Mouse (Mus musculus) heart, postnatal 0 days (tissue): ENCODE measurements at regions not wholly inside any gene's neighbourhood (a gene's known extent, or its start where the extent isn't known, plus 50 kb on each side); places are given as distances from the start of the nearest gene placed in this dataset.

Source experiments
- ATAC-seq: fragments of 200-750 bp; cut with Nextera tagmentation; 2 replicates; pipeline ENCODE4 v1.8.0; 2017; ENCODE audit warnings: low read depth, moderate number of reproducible peaks, moderate library complexity; ENCODE audit not compliant: insufficient read depth
- DNase-seq: peaks from one replicate; pipeline ENCODE4 v3.0.0-alpha.2; 2016; ENCODE audit warnings: low spot score
- H3K27ac ChIP-seq: fragments of 300-500 bp; sonication (generic); 2 replicates; pipeline ENCODE4 v1.5.1; 2014; ENCODE audit warnings: low read depth, mild to moderate bottlenecking
- H3K27me3 ChIP-seq: fragments of 300-500 bp; sonication (generic); 2 replicates; pipeline ENCODE4 v1.6.1; 2014; ENCODE audit warnings: low read length, mixed read lengths; ENCODE audit not compliant: control insufficient read depth, insufficient read depth
- H3K36me3 ChIP-seq: fragments of 300-500 bp; sonication (generic); replicated peaks from 2 replicates; pipeline ENCODE4 v1.6.1; 2014; ENCODE audit warnings: low read length, mixed read lengths; ENCODE audit not compliant: control insufficient read depth, insufficient read depth
- H3K4me1 ChIP-seq: fragments of 300-500 bp; sonication (generic); 2 replicates; pipeline ENCODE4 v1.6.1; 2014; ENCODE audit warnings: antibody characterized with exemption; ENCODE audit not compliant: control insufficient read depth, insufficient read depth
- H3K4me2 ChIP-seq: fragments of 300-500 bp; sonication (generic); 2 replicates; pipeline ENCODE4 v1.6.1; 2014; ENCODE audit warnings: low read depth, mild to moderate bottlenecking, low read length, moderate library complexity
- H3K4me3 ChIP-seq: fragments of 300-500 bp; sonication (generic); 2 replicates; pipeline ENCODE4 v1.5.1; 2014; ENCODE audit warnings: low read depth, low read length
- H3K9ac ChIP-seq: fragments of 300-500 bp; sonication (generic); replicated peaks from 2 replicates; pipeline ENCODE4 v1.6.1; 2014; ENCODE audit warnings: low read depth, low read length, mixed read lengths
- H3K9me3 ChIP-seq: fragments of 300-500 bp; sonication (generic); replicated peaks from 2 replicates; pipeline ENCODE4 v1.6.1; 2016; ENCODE audit warnings: low read length; ENCODE audit not compliant: control insufficient read depth
- CTCF ChIP-seq: IDR thresholded peaks from 2 replicates; pipeline ENCODE4 v1.5.1; 2016; ENCODE audit warnings: antibody characterized with exemption, control low read depth, low read depth
- EP300 ChIP-seq: IDR thresholded peaks from 2 replicates; pipeline ENCODE4 v1.6.1; 2016; ENCODE audit warnings: antibody characterized with exemption, low read depth
- WGBS: fragments of 180-500 bp; shearing (Covaris S2); extraction: QIAGEN DNeasy Blood & Tissue Kit; methylation state at CpG from one replicate; pipeline ENCODE4 v1.1.7; 2014; 5-methylcytosine and 5-hydroxymethylcytosine counted together

GRCm38 (mm10) chr14:72200307-72200706, 291.3 kb downstream of the Gm9195 start:
- no peaks in the 10 kb centered on the region for H3K4me1 ChIP-seq
- H3K4me3 ChIP-seq, result no peak overlapping the region
- H3K27me3 ChIP-seq, result no peaks in the 10 kb centered on the region
- 69% methylated on average over 3 of the region's 3 CpGs for WGBS
- H3K4me2 ChIP-seq, result no peak overlapping the region
- ATAC-seq (no peak), DNase-seq (no peak)
- no peaks in the 10 kb centered on the region for H3K36me3 ChIP-seq
- no peak overlapping the region for H3K9ac ChIP-seq
- H3K9me3 ChIP-seq, result no peaks in the 10 kb centered on the region
- TF ChIP-seq CTCF (no peak), EP300 (no peak)
- no peak overlapping the region for H3K27ac ChIP-seq

- H3K4me2 ChIP-seq, result no peak overlapping the region
- TF ChIP-seq CTCF, result no peak
- no peak for TF ChIP-seq EP300
- no peak overlapping the region for H3K9ac ChIP-seq
- no peaks in the 10 kb centered on the region for H3K9me3 ChIP-seq
- H3K27me3 ChIP-seq, result no peaks in the 10 kb centered on the region
- H3K4me3 ChIP-seq, result no peak overlapping the region
- ATAC-seq, result no peak
- no peaks in the 10 kb centered on the region for H3K4me1 ChIP-seq
- no peak overlapping the region for H3K27ac ChIP-seq
- no peaks in the 10 kb centered on the region for H3K36me3 ChIP-seq
- no peak for DNase-seq
Observed at GRCm38 (mm10) chr14:72199900-72200299, 291.7 kb downstream of the Gm9195 start.

DNA sequence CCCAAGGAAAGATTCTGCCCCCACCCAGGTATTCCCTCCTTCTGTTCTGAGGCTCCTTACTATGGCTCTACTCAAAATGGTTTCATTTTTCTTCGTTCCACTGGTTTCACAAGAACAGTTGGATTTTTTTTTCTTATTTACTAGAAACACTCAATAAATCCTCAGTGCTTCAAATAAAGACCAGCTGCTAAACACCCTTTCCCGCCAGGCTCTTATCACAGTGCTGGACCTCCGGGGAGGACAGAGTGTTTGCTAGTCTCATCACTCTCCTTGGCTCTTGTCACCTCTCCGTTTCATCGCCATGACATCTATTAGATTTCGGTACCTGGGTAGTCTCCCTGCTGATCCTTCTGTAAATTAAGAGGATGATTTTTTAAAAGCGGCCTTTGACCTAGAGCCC, 293.7 kb downstream of the Gm9195 start:
- H3K36me3 ChIP-seq, result no peaks in the 10 kb centered on the region
- no peak overlapping the region for H3K4me2 ChIP-seq
- no peak overlapping the region for H3K4me3 ChIP-seq
- no peaks in the 10 kb centered on the region for H3K9me3 ChIP-seq
- TF ChIP-seq EP300 (no peak), CTCF (no peak)
- no peak overlapping the region for H3K9ac ChIP-seq
- H3K27me3 ChIP-seq, result no peaks in the 10 kb centered on the region
- H3K27ac ChIP-seq, result no peak overlapping the region
- H3K4me1 ChIP-seq, result no peaks in the 10 kb centered on the region
- DNase-seq (no peak), ATAC-seq (no peak)
- WGBS, result 23% methylated on average over 7 of the region's 7 CpGs

- WGBS, result 22% methylated on average over 5 of the region's 5 CpGs
- no peak for TF ChIP-seq EP300
- TF ChIP-seq CTCF, result peak; percentile 64
Observed at GRCm38 (mm10) chr14:72187329-72187984, 304.2 kb downstream of the Gm9195 start.

GRCm38 (mm10) chr14:72175751-72176150, 315.9 kb downstream of the Gm9195 start:
- TF ChIP-seq EP300, result no peak
- no peak for TF ChIP-seq CTCF
- no peak overlapping the region for H3K27ac ChIP-seq
- H3K4me1 ChIP-seq, result no peaks in the 10 kb centered on the region
- no peak overlapping the region for H3K4me2 ChIP-seq
- no peaks in the 10 kb centered on the region for H3K36me3 ChIP-seq
- H3K9ac ChIP-seq, result no peak overlapping the region
- H3K4me3 ChIP-seq, result no peak overlapping the region
- H3K27me3 ChIP-seq, result no peaks in the 10 kb centered on the region
- DNase-seq (no peak), ATAC-seq (no peak)
- H3K9me3 ChIP-seq, result no peaks in the 10 kb centered on the region
- WGBS, result 54% methylated on average over 1 of the region's 1 CpGs

More at GRCm38 (mm10) chr14:72187329-72187984, 304.2 kb downstream of the Gm9195 start:
- H3K27ac ChIP-seq, result no peak overlapping the region
- no peaks in the 10 kb centered on the region for H3K27me3 ChIP-seq
- no peak overlapping the region for H3K4me3 ChIP-seq
- no peak overlapping the region for H3K9ac ChIP-seq
- ATAC-seq (0 out of 2 replicates have a peak, but pooled peaks have one; percentile 27), DNase-seq (peak; percentile 6)
- no peak overlapping the region for H3K4me2 ChIP-seq
- no peaks in the 10 kb centered on the region for H3K36me3 ChIP-seq
- no peaks in the 10 kb centered on the region for H3K9me3 ChIP-seq
- H3K4me1 ChIP-seq, result no peaks in the 10 kb centered on the region
